Mouse (Mus musculus) ES-Bruce4 (cell line): ENCODE data around the gene Pde1c.

Experiments used
- CTCF ChIP-seq: IDR thresholded peaks from one replicate; pipeline ENCODE4 v1.8.1; 2011; ENCODE audit warnings: low read depth, low read length
- EP300 ChIP-seq: IDR thresholded peaks from 2 replicates; pipeline ENCODE4 v1.6.1; 2011; ENCODE audit warnings: low read depth, low read length; ENCODE audit not compliant: insufficient read depth

GRCm38 (mm10) chr6:56345082-56345481 lies 223.8 kb downstream of the Pde1c start:
- TF ChIP-seq EP300, result no peak
- no peak for TF ChIP-seq CTCF
